Mouse (Mus musculus) 3134 (cell line): ENCODE measurements around the gene Slc44a4.
"Not testable (repeated sequence)": the region's sequence is repeated elsewhere in the genome, so short reads cannot be mapped to it uniquely, and the experiment has no call there.

Experiments used
- DNase-seq: peaks from one replicate; pipeline ENCODE4 v3.0.0-alpha.2; 2011; ENCODE audit warnings: low spot score; ENCODE audit not compliant: insufficient read length; ENCODE audit errors: extremely low read depth

Slc44a4 gene

GRCm38 (mm10) chr17:34941344-34942041, 27.2 kb downstream of the Slc44a4 start:
- no peak for DNase-seq

DNA sequence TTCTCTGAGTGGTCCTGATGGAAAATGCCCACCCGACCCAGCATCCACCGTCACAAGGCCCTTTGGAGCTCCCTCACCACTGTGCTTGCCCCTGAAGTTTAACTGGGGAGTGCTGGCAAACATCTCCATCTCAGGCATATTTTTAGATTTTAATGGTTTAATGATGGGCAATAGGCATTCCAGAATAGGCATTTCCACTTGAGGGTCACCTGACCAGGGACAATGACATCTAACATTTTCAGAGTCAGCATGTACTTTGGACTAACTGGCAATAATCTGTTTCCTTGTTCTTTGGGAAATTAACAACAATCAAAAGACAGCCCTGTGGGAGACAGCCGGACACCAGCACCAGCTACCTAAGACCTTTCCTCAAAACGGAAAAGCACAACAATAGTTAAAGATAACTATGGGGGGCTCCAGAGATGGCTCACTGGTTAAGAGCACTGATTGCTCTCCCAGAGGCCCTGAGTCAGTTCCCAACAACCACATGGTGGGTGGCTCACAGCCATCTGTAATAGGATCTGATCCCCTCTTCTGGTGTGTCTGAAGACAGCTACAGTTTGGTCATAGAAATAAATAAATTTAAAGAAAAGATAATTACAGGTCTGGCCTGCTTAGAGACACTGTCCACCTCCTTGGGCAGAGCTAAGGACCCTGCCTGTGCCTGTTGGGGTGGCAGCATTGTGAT, 29.0 kb downstream of the Slc44a4 start:
- no peak for DNase-seq

GRCm38 (mm10) chr17:34944362-34944761, 30.1 kb downstream of the Slc44a4 start:
- no peak for DNase-seq

DNA sequence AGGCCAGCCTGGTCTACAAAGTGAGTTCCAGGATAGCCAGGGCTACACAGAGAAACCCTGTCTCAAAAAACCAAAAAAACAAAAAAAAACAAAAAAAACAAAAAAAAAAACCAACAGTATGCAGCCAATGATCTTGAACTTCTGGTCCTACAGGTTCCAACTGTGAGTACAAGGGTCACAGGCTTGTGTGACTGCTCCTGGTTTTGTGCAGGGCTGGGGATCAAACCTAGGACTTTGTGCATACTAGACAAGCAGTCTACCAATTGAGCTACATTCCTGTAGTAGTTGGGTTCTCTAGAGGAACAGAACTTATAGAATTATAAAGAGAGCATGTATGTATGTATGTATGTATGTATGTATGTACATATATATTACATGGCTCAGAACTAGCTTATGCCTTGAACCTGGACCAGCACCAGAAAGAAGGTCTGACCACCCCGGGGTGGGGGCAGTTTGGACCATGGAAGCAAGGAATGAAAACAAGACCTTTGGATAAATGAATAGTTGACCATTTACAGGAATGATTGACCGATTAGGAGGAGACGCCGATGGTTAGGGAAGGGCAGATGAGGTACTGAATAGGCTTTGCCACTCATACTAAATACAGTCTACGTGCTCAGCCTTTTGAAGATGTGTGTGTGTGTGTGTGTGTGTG, 32.3 kb downstream of the Slc44a4 start:
- no peak for DNase-seq

DNA sequence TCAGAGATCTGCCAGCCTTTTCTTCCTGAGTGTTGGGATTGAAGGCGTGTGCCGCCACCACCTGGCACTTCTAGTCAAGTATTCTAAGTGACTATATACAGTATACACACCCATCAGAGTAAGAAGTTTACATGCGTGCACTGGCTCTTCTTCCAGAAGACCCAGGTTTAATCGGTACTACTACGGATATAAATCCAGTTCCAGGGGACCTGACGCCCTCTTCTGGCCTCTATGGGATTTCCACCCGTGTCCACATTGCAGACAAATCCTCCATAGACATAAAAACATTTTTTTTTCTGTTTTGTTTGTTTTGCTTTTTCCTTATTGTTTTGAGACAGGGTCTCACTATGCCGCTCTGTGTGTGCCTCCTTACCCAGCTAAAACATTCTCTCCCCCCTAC, 33.3 kb downstream of the Slc44a4 start:
- DNase-seq: no peak

DNA sequence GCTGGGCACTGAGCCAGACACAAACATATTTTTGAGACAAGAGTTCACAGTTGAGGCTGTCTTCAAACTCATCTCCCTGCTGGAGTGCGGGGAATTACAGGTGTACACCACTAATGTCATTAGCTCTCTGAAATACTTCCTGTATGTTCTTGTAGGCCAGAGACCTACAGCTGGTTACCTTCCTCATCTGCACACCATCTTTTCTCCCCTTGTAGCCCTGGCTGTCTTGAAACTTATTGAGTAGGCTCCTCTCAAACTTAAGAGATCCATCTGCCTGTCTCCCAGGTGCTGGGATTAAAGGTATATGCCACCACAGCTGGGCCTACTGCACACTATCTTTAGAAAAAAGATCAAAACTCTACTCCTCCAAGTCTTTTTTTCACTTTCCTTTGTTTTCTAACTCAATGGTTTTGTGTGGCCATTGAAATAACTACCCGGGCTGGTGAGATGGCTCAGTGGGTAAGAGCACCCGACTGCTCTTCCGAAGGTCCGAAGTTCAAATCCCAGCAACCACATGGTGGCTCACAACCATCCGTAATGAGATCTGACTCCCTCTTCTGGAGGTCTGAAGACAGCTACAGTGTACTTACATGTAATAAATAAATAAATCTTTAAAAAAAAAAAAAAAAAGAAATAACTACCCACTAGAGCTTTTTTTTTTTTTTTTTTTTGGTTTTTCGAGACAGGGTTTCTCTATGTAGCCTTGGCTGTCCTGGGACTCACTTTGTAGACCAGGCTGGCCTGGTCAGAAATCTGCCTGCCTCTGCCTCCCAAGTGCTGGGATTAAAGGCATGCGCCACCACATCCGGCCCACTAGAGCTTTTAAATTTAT, 34.7 kb downstream of the Slc44a4 start:
- DNase-seq: not testable (repeated sequence)

DNA sequence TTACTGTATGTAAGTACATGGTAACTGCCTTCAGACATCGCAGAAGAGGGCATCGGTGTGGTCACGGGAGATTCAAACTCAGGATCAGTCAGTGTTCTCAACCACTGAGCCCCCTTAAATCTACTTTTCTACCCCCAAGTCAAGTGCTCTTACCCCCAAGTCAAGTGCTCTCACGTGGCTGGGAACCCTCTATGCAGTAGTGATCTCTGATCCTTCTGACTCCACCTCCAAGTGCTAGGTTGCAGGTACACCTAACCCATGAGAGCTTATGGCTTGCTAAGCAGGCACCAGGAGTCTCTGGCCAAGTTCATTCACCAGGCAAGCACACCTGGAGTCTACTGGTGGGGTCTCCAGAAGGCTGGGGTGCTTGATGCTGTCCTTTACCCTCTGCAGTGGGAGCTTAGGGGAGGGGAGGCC, 35.3 kb downstream of the Slc44a4 start:
- no peak for DNase-seq

GRCm38 (mm10) chr17:34950514-34951455, 36.5 kb downstream of the Slc44a4 start:
- DNase-seq: no peak

DNA sequence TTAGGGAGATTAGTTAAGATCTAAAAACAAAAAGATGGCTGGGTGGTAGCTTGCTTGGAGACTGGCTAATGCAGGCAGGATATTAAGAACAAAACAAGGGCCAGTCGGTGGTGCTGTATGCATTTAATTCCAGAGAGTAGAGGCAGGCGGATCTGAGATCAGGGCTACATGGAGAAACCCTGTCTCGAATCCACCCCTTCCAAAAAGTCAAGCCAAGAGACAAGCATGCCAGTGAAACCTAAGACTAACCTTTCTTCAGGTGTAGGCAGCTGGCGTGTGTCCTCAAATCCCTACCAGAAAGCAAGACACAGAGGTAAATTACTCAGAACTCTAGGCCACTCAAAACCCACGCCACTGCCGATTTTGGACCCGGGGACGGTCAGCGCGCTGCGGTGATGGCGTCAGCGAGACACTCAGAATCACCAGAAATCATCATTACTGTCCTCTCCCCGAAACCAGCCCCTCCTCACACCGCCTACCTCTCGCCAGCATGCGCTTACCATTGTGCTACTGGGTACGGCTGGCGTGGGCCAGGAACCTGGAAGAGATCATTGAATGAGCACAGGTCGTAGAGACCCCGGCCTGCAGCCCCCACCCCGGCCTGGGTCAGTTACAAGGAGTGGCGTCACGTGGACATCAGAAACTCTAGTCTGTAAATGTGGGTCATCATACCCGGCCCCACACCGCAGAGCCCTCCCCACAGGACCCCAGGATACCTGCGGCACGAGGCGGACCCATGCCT, 37.5 kb downstream of the Slc44a4 start:
- DNase-seq: no peak

GRCm38 (mm10) chr17:34952378-34953040, 38.2 kb downstream of the Slc44a4 start:
- DNase-seq: peak; percentile 81

GRCm38 (mm10) chr17:34953258-34953657, 39.0 kb downstream of the Slc44a4 start:
- DNase-seq: no peak

DNA sequence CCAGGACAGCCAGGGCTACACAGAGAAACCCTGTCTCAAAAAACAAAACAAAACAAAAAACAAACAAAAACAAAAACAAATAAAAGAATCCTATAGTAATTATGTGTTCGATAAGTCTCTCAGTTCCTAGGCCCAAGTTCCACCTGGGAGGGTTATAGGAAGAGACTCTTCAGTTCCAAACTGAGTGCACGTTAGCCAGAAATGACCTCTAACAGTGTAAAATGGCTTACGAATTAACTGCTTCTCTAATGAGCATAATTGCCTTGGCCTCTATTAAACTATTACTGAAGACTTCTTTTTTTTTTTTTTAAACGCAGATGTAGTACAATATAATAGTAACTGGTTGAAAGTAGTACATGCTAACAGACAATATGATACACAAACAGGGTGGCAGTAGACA, 39.6 kb downstream of the Slc44a4 start:
- no peak for DNase-seq

DNA sequence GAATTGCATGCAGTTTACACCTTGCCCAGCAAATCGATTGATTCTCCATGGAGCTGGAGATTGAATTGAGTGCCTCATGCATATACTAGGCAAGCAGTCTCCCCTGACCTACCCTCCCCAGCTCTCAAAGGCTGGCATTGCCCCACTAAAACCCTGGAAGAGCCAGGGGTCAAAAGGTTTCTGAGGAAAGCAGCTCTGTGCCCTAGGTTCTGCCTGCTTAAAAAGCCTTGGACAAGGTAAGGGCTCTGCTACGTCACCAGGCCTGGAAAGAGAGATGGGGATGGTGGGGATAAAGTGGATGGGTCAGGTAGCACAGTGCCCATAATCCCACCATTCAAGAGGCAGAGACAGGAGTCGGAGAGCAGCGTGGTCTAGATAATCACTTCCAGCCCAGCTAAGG, 40.6 kb downstream of the Slc44a4 start:
- no peak for DNase-seq

- no peak for DNase-seq
Observed at GRCm38 (mm10) chr17:34955884-34956283, 41.6 kb downstream of the Slc44a4 start.

GRCm38 (mm10) chr17:34956340-34956739, 42.1 kb downstream of the Slc44a4 start:
- DNase-seq: no peak

GRCm38 (mm10) chr17:34957291-34957690, 43.0 kb downstream of the Slc44a4 start:
- DNase-seq: not testable (repeated sequence)

GRCm38 (mm10) chr17:34957966-34958365, 43.7 kb downstream of the Slc44a4 start:
- DNase-seq: not testable (repeated sequence)

GRCm38 (mm10) chr17:34958734-34959129, 44.5 kb downstream of the Slc44a4 start:
- DNase-seq: not testable (repeated sequence)
